Mouse (Mus musculus) thymus, postnatal 10 days (tissue): ENCODE data around the gene Gm20852.
"Not testable (repeated sequence)": the region's sequence is repeated elsewhere in the genome, so short reads cannot be mapped to it uniquely, and the experiment has no call there.

ENCODE experiments used
- DNase-seq, 2 experiments: peaks; one replicate each; pipeline ENCODE4 v3.0.0; 2021; ENCODE audit warnings: low spot score in 2 of 2

Gene Gm20852

GRCm38 (mm10) chrY:66742023-66742422 lies at the start of gene Gm20852:
Gene Gm20852, minus strand, starts transcription at chrY:66742123.
- DNase-seq = not testable (repeated sequence)
